Mouse (Mus musculus) T-helper 1 cell (primary cell): ENCODE measurements at regions not wholly inside any gene's neighbourhood (a gene's known extent, or its start where the extent isn't known, plus 50 kb on each side); places are given as distances from the start of the nearest gene placed in this dataset.

ENCODE experiments used
- in situ Hi-C: fragments of 300-600 bp; cut with MboI, MseI; formaldehyde crosslinking; loops from one replicate; pipeline ENCODE4 v1.15.1; 2025; ENCODE audit warnings: high pct_unique_total_duplicates

DNA sequence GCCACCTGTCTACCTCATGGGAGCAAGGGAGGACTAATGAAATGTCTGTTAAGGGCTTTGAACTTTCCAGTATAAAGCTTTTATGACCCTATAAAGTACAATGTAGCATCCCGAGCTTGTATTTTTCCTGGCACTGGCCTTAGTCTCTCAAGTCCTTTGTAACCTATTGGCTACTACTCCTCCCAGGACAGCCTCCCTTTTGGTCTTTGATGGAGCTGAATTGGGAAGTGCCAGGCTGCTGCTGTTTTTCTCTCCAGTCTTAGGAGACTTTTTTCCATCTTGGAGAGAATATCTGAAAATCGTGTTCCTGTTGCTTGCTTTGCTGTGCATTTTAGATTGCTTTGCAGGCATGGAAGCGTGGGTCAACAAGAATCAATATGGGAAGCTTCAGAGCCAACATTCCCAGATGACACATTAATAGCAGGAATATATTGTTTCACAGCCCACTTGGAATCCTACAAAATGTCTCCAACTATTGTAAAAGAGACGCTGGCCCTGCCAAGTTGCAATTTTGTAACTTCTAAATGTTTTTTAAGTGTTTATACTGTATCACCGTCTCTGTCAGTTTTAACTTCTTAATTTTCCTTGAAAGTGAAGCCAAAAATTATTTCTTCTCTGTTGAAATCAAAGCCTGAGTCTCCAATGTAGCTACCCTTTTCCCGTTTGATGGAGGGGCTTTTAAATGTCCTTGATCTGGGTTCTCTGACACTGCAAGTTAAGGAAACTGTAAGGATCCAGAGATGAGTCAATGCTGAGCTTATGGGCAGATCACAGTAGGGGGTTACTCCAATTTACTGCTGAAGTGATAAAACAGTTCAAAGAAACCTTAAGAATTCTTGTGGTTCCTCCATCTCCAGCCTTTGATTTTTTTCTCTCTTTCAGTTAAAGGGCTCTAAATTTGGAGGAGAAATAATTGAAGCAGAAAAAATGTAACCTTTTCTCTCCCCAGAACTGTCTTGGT, 603.3 kb downstream of the Ptprc start:
- in situ Hi-C loops = no loop called here

DNA sequence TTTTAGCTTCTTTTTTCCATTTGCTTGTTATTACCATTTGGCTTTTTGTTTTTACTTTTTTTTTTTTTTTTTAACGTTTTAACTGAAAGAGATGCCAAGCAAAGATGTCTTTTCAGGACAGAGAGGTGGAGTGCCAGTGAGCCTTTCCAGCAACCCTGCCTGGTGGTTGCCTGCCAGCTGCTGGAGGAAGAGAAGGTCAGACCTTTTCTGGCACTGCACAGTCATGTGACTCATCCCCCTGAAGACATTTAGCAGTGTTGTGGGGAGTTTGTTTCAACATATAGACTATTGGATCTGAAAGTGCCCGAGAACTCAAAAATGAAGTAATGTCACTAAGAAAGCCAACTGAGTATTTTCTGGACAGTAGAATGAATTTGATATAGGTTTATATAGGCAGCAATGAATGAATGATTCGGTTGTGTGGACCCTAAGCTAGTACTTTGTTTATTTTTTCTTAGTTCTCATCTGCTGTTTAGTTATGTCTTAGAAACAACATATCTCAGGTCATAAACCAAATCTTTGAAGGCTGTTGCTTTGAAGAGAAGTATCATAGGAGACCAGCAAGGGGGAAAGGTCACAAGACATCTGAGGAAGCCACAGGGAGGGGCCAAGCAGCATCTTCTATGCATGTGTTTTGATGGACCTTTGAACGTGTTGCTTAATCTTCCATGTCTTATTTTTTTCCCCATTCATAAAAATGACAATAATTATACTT, 604.2 kb downstream of the Ptprc start:
- in situ Hi-C loops = no loop called here

GRCm38 (mm10) chr1:137567526-137567925, 607.3 kb upstream of the Nr5a2 start:
- in situ Hi-C loops = no loop called here

DNA sequence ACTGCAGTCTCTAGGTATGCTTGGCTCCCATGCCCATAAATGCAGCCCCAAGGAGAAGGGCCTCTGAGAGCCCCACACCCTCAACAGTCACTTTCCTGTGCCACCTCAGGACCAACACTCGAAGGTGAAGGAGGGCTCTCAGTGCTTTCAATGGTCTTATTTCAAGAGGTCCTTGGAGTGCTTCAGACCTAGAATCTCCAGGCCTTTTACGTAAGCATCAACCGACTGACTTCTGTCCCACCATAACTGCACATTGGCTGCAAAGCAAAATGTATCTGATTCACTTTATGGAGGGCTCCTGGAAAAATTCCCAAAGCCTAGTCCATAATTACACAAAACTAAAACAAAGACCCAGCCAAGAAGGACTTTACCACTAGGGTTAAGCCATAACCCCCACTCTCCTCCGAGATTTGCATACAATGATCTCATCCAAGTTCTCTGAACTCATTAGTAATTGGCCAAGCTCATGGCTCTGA, 605.4 kb upstream of the Nr5a2 start:
- in situ Hi-C loops = no loop called here

DNA sequence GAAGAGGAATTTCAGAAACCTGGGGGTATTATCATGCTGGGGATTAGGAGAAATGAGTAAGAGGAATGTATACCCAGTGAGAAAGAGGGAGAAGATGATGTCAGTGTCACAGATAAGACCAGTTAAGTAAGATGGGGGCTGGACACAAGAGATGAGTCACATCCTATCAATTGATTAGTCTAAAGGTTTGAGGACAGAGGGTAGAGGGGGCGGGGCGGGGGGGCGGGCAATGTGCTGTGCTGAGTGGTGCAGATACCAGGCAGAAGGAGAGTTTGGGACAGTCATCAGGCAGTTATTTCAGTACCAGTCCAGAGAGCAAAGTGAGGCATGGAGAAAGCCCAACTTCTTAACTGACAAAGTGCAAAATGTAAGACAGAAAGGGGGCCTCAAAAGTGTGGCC, 601.4 kb upstream of the Nr5a2 start:
- in situ Hi-C loops = no loop called here

GRCm38 (mm10) chr1:137560389-137561268, 600.4 kb upstream of the Nr5a2 start:
- in situ Hi-C loops = no loop called here

- in situ Hi-C loops = no loop called here
Observed at GRCm38 (mm10) chr1:137549659-137550058, 589.4 kb upstream of the Nr5a2 start.

GRCm38 (mm10) chr1:137545666-137546065, 585.4 kb upstream of the Nr5a2 start:
- in situ Hi-C loops = no loop called here

DNA sequence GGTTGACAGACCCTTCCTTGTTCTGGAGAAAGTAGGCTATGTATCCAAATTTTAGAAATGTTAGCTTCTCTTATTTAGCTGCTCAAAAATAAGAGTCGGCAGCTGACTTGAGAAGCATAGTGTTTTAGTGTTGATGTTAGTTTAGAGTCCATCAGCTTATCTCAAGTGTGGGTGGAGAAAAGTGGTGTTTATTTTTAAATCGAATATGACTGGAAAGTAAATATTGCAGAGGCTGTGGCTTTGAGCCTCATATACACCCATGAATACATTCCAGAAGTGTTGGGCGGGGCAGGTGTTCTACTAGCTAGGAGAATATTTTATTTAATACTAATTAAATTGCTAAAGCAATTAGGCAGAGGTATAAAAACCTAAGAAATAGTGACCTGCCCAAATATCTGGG, 583.6 kb upstream of the Nr5a2 start:
- in situ Hi-C loops = no loop called here

DNA sequence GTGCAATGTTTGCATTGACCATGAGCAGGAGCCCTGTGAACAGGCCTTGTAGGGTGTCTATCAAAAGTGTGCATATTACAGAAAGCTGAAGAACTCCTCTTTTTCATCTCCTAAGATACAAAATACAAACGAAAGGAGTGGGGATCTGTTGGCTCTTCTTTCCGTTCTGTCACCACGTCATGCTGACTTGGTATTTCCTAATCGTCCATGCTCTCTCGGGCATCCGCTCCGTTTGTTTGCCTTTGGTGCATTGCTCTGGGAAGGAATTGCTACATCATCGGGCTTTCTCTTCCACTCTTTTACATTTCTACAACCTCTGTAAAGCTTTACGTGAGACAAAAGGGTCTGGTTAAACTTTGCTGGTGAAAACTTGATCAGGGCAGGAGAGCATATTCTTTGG, 581.2 kb upstream of the Nr5a2 start:
- in situ Hi-C loops = no loop called here

GRCm38 (mm10) chr1:137539424-137540116, 579.3 kb upstream of the Nr5a2 start:
- in situ Hi-C loops = no loop called here

- in situ Hi-C loops = no loop called here
Observed at GRCm38 (mm10) chr1:137514750-137515149, 554.5 kb upstream of the Nr5a2 start.

GRCm38 (mm10) chr1:137503704-137504422, 543.6 kb upstream of the Nr5a2 start:
- in situ Hi-C loops = no loop called here

DNA sequence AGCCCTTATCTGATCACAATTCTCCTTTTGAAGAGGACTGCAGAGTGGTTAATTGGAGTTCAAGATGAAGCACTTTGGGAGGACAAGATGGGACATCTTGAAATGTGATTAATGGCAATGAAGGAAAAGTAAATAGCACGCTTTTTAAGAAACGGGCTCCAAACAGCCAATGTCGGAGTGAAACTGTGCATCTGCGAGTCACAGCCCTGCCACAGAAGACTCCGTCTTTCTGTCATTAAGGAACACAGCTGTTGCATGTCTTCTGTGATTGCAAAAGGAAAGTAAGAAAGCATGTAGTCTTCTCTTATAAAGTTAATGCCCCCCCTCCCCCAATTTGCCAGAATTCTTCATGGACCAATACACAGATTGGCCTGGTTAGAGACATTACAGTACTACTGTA, 528.0 kb upstream of the Nr5a2 start:
- in situ Hi-C loops = no loop called here

- in situ Hi-C loops = no loop called here
Observed at GRCm38 (mm10) chr1:137478459-137478858, 518.2 kb upstream of the Nr5a2 start.

DNA sequence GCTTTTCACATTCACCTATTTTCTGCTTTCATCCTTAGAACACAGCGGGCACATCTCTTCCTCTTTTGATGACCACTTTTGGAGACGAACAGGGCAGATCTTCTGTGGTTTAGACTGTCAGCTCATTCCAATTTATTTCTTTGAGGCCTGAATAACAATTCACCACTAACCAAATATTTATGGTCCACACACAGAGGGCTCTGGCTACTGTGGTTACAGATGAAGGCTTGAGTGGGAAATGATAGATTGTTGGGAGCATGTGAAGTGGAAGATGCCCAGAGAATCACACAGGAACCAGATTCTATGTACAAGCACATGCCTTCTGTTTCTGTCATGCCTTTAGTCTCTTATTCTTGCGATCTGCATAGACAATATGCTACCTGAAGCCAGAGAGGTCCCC, 517.0 kb upstream of the Nr5a2 start:
- in situ Hi-C loops = no loop called here

DNA sequence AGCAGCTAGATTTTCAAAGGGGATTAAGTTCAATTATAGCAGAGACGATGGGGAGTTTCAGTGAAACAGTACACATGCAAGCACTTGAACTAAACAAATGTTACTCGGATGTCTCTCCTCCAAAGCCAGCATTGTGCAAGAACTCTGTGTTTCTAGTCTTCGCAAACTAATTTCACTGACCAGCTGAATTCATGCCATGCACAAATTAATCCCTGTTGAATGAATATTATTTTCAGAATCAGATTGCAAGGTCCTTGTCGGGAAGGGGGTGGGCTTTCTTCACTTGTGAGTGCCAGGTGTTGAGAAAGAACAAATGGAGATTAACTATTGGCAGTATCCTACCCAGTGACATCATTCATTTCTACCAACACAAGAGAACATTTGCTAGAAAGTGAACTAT, 514.6 kb upstream of the Nr5a2 start:
- in situ Hi-C loops = no loop called here

DNA sequence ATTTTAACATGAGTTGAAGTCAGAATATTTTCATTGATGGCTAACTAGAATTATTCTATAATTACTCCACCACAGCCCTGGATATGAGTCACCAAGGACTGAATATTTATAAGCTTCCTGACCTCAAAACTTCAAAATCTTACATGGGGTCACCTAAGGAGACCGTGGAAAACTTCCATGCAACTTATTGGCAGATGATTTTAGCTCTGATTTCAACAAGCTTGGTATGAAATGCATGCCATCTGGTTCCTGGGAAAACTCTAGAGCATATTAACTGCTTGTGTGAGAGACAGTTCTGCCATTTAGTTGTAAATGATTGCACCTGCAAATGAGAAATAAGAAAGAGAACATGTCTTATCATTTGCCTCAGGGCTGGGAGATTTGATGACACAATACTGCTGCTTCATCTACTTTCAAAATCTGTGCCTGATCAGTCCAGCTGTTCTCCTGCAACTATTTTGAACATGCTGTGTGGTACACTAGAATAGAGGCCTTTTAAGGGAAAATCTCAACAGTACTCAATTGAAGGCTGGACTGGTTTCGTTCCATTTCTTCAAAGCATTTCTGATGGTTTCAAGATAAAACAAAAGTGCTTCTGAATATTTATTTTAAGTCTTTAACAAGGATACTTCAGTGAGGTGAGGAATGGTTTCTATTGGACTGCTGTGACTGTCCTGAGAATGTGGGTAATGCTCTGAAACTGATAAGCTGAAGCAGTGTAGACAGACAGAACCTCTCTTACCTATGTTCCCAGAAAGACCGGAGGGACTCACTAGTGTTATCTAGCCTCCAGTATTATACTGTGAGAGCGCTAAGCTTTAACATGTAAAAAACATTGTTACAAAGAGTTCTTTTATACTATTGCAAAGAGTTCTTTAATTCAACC, 513.8 kb upstream of the Nr5a2 start:
- in situ Hi-C loops = no loop called here

GRCm38 (mm10) chr1:137464971-137465370, 504.7 kb upstream of the Nr5a2 start:
- in situ Hi-C loops = no loop called here
